Mouse (Mus musculus): ENCODE data around the gene Poldip3. TPM values are rescaled to one million over a fixed set of nuclear protein-coding genes. Genes with fewer than 3 reads are reported as not detected.

Poldip3 gene
- total RNA-seq, 2 experiments from 2014 or later, result 16.0 to 16.3 TPM

- no peak for TF ChIP-seq CTCF (IDR thresholded peaks at IDR 0.05)
- DNase-seq, result no peak
- Histone ChIP-seq H3K4me3 (no peak overlapping the region), H3K27ac (peak overlapping the region; percentile 20; the same call in 1 of the 2 replicates)
- intact Hi-C loops (cut with DNase I), result no loop called here
Observed at GRCm38 (mm10) chr15:83162001-83162400, 12.8 kb upstream of the Poldip3 start.

- H3K27ac ChIP-seq, result peak overlapping the region; percentile 24; the same call in 1 of the 2 replicates
- intact Hi-C loops (cut with DNase I), result no loop called here
- no peak for DNase-seq
- H3K4me3 ChIP-seq, result no peak overlapping the region
- no peak for TF ChIP-seq CTCF (IDR thresholded peaks at IDR 0.05)
Observed at GRCm38 (mm10) chr15:83161062-83161748, 12.0 kb upstream of the Poldip3 start.

- DNase-seq, result no peak
- intact Hi-C loops (cut with DNase I), result no loop called here
- TF ChIP-seq CTCF (IDR thresholded peaks at IDR 0.05), result no peak
- Histone ChIP-seq H3K4me3 (no peak overlapping the region), H3K27ac (peak overlapping the region; percentile 24)
Observed at GRCm38 (mm10) chr15:83160561-83160960, 11.4 kb upstream of the Poldip3 start.

- DNase-seq, result no peak
- H3K4me3 ChIP-seq, result no peak overlapping the region
- intact Hi-C loops (cut with DNase I), result loop anchor here (5.0 kb wide), 2 partner anchors 47 to 357 kb away; no protein-coding TSS in a partner anchor
- peak overlapping the region; percentile 8; the same call in 1 of the 2 replicates for H3K27ac ChIP-seq
- no peak for TF ChIP-seq CTCF (IDR thresholded peaks at IDR 0.05)
Observed at GRCm38 (mm10) chr15:83159823-83160222, 10.6 kb upstream of the Poldip3 start.

GRCm38 (mm10) chr15:83158587-83159160 is 9.5 kb upstream of the Poldip3 start:
- intact Hi-C loops (cut with DNase I), result loop anchor here (5.0 kb wide), 2 partner anchors 49 to 359 kb away; no protein-coding TSS in a partner anchor
- no peak overlapping the region for H3K4me3 ChIP-seq
- no peak for DNase-seq
- peak overlapping the region; percentile 16; the same call in 1 of the 2 replicates for H3K27ac ChIP-seq
- no peak for TF ChIP-seq CTCF (IDR thresholded peaks at IDR 0.05)

GRCm38 (mm10) chr15:83157667-83158064 is 8.5 kb upstream of the Poldip3 start:
- no peak overlapping the region for H3K4me3 ChIP-seq
- peak overlapping the region; percentile 63 for H3K27ac ChIP-seq

GRCm38 (mm10) chr15:83156929-83157666 is 7.9 kb upstream of the Poldip3 start:
- TF ChIP-seq CTCF (IDR thresholded peaks at IDR 0.05), result peak; percentile 87
- Histone ChIP-seq H3K27ac (peak overlapping the region; percentile 63), H3K4me3 (no peak overlapping the region)
- peak; percentile 77 for DNase-seq
- intact Hi-C loops (cut with DNase I), result loop anchor here (2.0 to 5.0 kb wide), 3 partner anchors 16 to 360 kb away; partner anchors contain the start of gene Cyb5r3

More at GRCm38 (mm10) chr15:83157667-83158064, 8.5 kb upstream of the Poldip3 start:
- DNase-seq, result no peak
- intact Hi-C loops (cut with DNase I), result loop anchor here (2.0 to 5.0 kb wide), 3 partner anchors 15 to 360 kb away; partner anchors contain the start of gene Cyb5r3
- TF ChIP-seq CTCF (IDR thresholded peaks at IDR 0.05), result no peak

- intact Hi-C loops (cut with DNase I), result loop anchor here (2.0 to 5.0 kb wide), 3 partner anchors 17 to 361 kb away; partner anchors contain the start of gene Cyb5r3
- DNase-seq, result no peak
- no peak for TF ChIP-seq CTCF (IDR thresholded peaks at IDR 0.05)
- Histone ChIP-seq H3K4me3 (no peak overlapping the region), H3K27ac (peak overlapping the region; percentile 63)
Observed at GRCm38 (mm10) chr15:83155672-83156419, 6.7 kb upstream of the Poldip3 start.

- no peak overlapping the region for H3K27ac ChIP-seq
- intact Hi-C loops (cut with DNase I), result no loop called here
- DNase-seq, result no peak
- no peak overlapping the region for H3K4me3 ChIP-seq
- TF ChIP-seq CTCF (IDR thresholded peaks at IDR 0.05), result no peak
Observed at GRCm38 (mm10) chr15:83154309-83154708, 5.1 kb upstream of the Poldip3 start.

- DNase-seq, result no peak
- Histone ChIP-seq H3K4me3 (no peak overlapping the region), H3K27ac (0 out of 2 replicates have a peak overlapping the region, but pooled peaks have one; percentile 40)
- no peak for TF ChIP-seq CTCF (IDR thresholded peaks at IDR 0.05)
- intact Hi-C loops (cut with DNase I), result no loop called here
Observed at GRCm38 (mm10) chr15:83150694-83151093, 1.5 kb upstream of the Poldip3 start.

- intact Hi-C loops (cut with DNase I), result no loop called here
- peak overlapping the region; percentile 85 for H3K4me3 ChIP-seq
- peak overlapping the region; percentile 98 for H3K27ac ChIP-seq
- no peak for TF ChIP-seq CTCF (IDR thresholded peaks at IDR 0.05)
- DNase-seq, result no peak
Observed at GRCm38 (mm10) chr15:83150073-83150442, 874 bp upstream of the Poldip3 start.

- intact Hi-C loops (cut with DNase I), result loop anchor here (2.0 kb wide), 1 partner anchor 24 kb away; the partner anchor contains the start of gene Cyb5r3
- peak overlapping the region; percentile 98 for H3K27ac ChIP-seq
- DNase-seq, result peak; percentile 90
- peak overlapping the region; percentile 85 for H3K4me3 ChIP-seq
- TF ChIP-seq CTCF (IDR thresholded peaks at IDR 0.05), result no peak
Observed at GRCm38 (mm10) chr15:83148801-83149195, 386 bp downstream of the Poldip3 start.

Data from gastrocnemius, adult 2 months (tissue).